Mouse (Mus musculus) forebrain, embryonic 13.5 days (tissue): ENCODE results near the gene Dus2. TPM values are rescaled to one million over a fixed set of nuclear protein-coding genes. Genes with fewer than 3 reads are reported as not detected.
"Not testable (repeated sequence)": the region's sequence is repeated elsewhere in the genome, so short reads cannot be mapped to it uniquely, and the experiment has no call there.

ENCODE experiments used
- ATAC-seq: fragments of 200-750 bp; cut with Nextera tagmentation; 2 replicates; pipeline ENCODE4 v1.8.0; 2017
- H3K27ac ChIP-seq: fragments of 300-500 bp; sonication (generic); 2 replicates; pipeline ENCODE4 v1.5.1; 2015; ENCODE audit warnings: inconsistent platforms, mild to moderate bottlenecking, moderate library complexity
- H3K27me3 ChIP-seq: fragments of 300-500 bp; sonication (generic); 2 replicates; pipeline ENCODE4 v1.6.1; 2015; ENCODE audit warnings: mild to moderate bottlenecking, inconsistent platforms
- H3K36me3 ChIP-seq: fragments of 300-500 bp; sonication (generic); 2 replicates; pipeline ENCODE4 v1.6.1; 2015; ENCODE audit warnings: mild to moderate bottlenecking, inconsistent platforms; ENCODE audit not compliant: poor library complexity, severe bottlenecking
- H3K4me1 ChIP-seq: fragments of 300-500 bp; sonication (generic); 2 replicates; pipeline ENCODE4 v1.6.1; 2015; ENCODE audit warnings: inconsistent platforms
- H3K4me2 ChIP-seq: fragments of 300-500 bp; sonication (generic); 2 replicates; pipeline ENCODE4 v1.6.1; 2015; ENCODE audit warnings: inconsistent platforms, mild to moderate bottlenecking, moderate library complexity
- H3K4me3 ChIP-seq: fragments of 300-500 bp; sonication (generic); 2 replicates; pipeline ENCODE4 v1.5.1; 2015; ENCODE audit warnings: mild to moderate bottlenecking, inconsistent platforms
- H3K9ac ChIP-seq: fragments of 300-500 bp; sonication (generic); 2 replicates; pipeline ENCODE4 v1.6.1; 2015; ENCODE audit warnings: mild to moderate bottlenecking, inconsistent platforms
- H3K9me3 ChIP-seq: fragments of 300-500 bp; sonication (generic); replicated peaks from 2 replicates; pipeline ENCODE4 v1.6.1; 2016; ENCODE audit warnings: inconsistent platforms
- WGBS: fragments of 180-500 bp; shearing (Covaris S2); methylation state at CpG from one replicate; pipeline ENCODE4 v1.1.7; 2015; 5-methylcytosine and 5-hydroxymethylcytosine counted together
- polyA plus RNA-seq: library from polyadenylated mRNA; unstranded; fragments of >200 nt; fragmentation: Nextera tagmentation; extraction: Ambion mirVana; gene quantifications from 2 replicates; pipeline ENCODE4 v1.2.1, GENCODE M21; 2015

Dus2 gene
- polyA plus RNA-seq, 1 experiment from 2014 or later, result 19.0 TPM

GRCm38 (mm10) chr8:105993226-105993625 is 2.1 kb downstream of the Dus2 start:
- Histone ChIP-seq H3K27ac (no peak overlapping the region), H3K4me1 (0 out of 2 replicates have a peak, but pooled peaks cover 3% of the 10 kb centered on the region), H3K4me3 (no peak overlapping the region), H3K4me2 (no peak overlapping the region), H3K36me3 (no peaks in the 10 kb centered on the region), H3K27me3 (0 out of 2 replicates have a peak, but pooled peaks cover 3% of the 10 kb centered on the region), H3K9ac (no peak overlapping the region), H3K9me3 (no peaks in the 10 kb centered on the region)
- ATAC-seq, result no peak
- WGBS, result 73% methylated on average over 4 of the region's 4 CpGs

GRCm38 (mm10) chr8:105996359-105996758 is 5.2 kb downstream of the Dus2 start:
- Histone ChIP-seq H3K9ac (no peak overlapping the region), H3K36me3 (no peaks in the 10 kb centered on the region), H3K27ac (no peak overlapping the region), H3K9me3 (no peaks in the 10 kb centered on the region), H3K4me2 (no peak overlapping the region), H3K4me3 (no peak overlapping the region), H3K27me3 (no peaks in the 10 kb centered on the region), H3K4me1 (no peaks in the 10 kb centered on the region)
- ATAC-seq, result no peak
- WGBS, result 76% methylated on average over 7 of the region's 7 CpGs

- WGBS, result 91% methylated on average over 2 of the region's 2 CpGs
Observed at GRCm38 (mm10) chr8:105998971-105999370, 7.8 kb downstream of the Dus2 start.

GRCm38 (mm10) chr8:106001908-106002307 is 10.8 kb downstream of the Dus2 start:
- Histone ChIP-seq H3K4me2 (no peak overlapping the region), H3K27me3 (0 out of 2 replicates have a peak, but pooled peaks cover 3% of the 10 kb centered on the region), H3K9me3 (no peaks in the 10 kb centered on the region), H3K4me1 (no peaks in the 10 kb centered on the region), H3K36me3 (no peaks in the 10 kb centered on the region), H3K4me3 (no peak overlapping the region), H3K27ac (no peak overlapping the region), H3K9ac (no peak overlapping the region)
- ATAC-seq, result no peak
- 86% methylated on average over 4 of the region's 4 CpGs for WGBS

More at GRCm38 (mm10) chr8:105998971-105999370, 7.8 kb downstream of the Dus2 start:
- no peak for ATAC-seq
- no peak overlapping the region for H3K4me3 ChIP-seq
- H3K36me3 ChIP-seq, result no peaks in the 10 kb centered on the region
- H3K9ac ChIP-seq, result no peak overlapping the region
- no peaks in the 10 kb centered on the region for H3K9me3 ChIP-seq
- no peak overlapping the region for H3K27ac ChIP-seq
- no peak overlapping the region for H3K4me2 ChIP-seq
- H3K4me1 ChIP-seq, result no peaks in the 10 kb centered on the region
- 0 out of 2 replicates have a peak, but pooled peaks cover 3% of the 10 kb centered on the region for H3K27me3 ChIP-seq

GRCm38 (mm10) chr8:106004538-106005207 is 13.5 kb downstream of the Dus2 start:
- H3K4me1 ChIP-seq, result peaks cover 5% of the 10 kb centered on the region
- no peaks in the 10 kb centered on the region for H3K9me3 ChIP-seq
- no peak overlapping the region for H3K27ac ChIP-seq
- 0 out of 2 replicates have a peak, but pooled peaks cover 3% of the 10 kb centered on the region for H3K27me3 ChIP-seq
- WGBS, result 84% methylated on average over 8 of the region's 8 CpGs
- H3K9ac ChIP-seq, result no peak overlapping the region
- H3K4me3 ChIP-seq, result no peak overlapping the region
- no peak for ATAC-seq
- no peak overlapping the region for H3K4me2 ChIP-seq
- peaks cover 6% of the 10 kb centered on the region for H3K36me3 ChIP-seq

- no peak for ATAC-seq
- H3K4me1 ChIP-seq, result peaks cover 16% of the 10 kb centered on the region
- 82% methylated on average over 4 of the region's 4 CpGs for WGBS
- H3K4me3 ChIP-seq, result no peak within 1 kb of the TSS
- H3K9ac ChIP-seq, result no peak within 1 kb of the TSS
- H3K36me3 ChIP-seq, result peaks cover 11% of the 10 kb centered on the region
- H3K27ac ChIP-seq, result no peak within 1 kb of the TSS
- no peak within 1 kb of the TSS for H3K4me2 ChIP-seq
- H3K27me3 ChIP-seq, result 0 out of 2 replicates have a peak, but pooled peaks cover 3% of the 10 kb centered on the region
- no peaks in the 10 kb centered on the region for H3K9me3 ChIP-seq
Observed at GRCm38 (mm10) chr8:106005875-106006274, 14.7 kb downstream of the Dus2 start, which contains the start of gene Dpep2nb. Dpep2nb (minus strand) TSS chr8:106005975.

GRCm38 (mm10) chr8:106006413-106006812 is 15.3 kb downstream of the Dus2 start:
- H3K9me3 ChIP-seq, result no peaks in the 10 kb centered on the region
- no peak overlapping the region for H3K4me2 ChIP-seq
- H3K9ac ChIP-seq, result no peak overlapping the region
- peaks cover 11% of the 10 kb centered on the region for H3K36me3 ChIP-seq
- no peak overlapping the region for H3K4me3 ChIP-seq
- H3K4me1 ChIP-seq, result peaks cover 16% of the 10 kb centered on the region
- 90% methylated on average over 4 of the region's 4 CpGs for WGBS
- H3K27ac ChIP-seq, result no peak overlapping the region
- H3K27me3 ChIP-seq, result 0 out of 2 replicates have a peak, but pooled peaks cover 3% of the 10 kb centered on the region
- no peak for ATAC-seq

- Histone ChIP-seq H3K9me3 (no peaks in the 10 kb centered on the region), H3K27ac (no peak overlapping the region), H3K9ac (no peak overlapping the region), H3K4me2 (no peak overlapping the region), H3K27me3 (no peaks in the 10 kb centered on the region), H3K36me3 (peaks cover 11% of the 10 kb centered on the region), H3K4me1 (peaks cover 20% of the 10 kb centered on the region), H3K4me3 (no peak overlapping the region)
- WGBS, result 90% methylated on average over 3 of the region's 3 CpGs
- no peak for ATAC-seq
Observed at GRCm38 (mm10) chr8:106007135-106007534, 16.0 kb downstream of the Dus2 start.

GRCm38 (mm10) chr8:106007891-106008290 is 16.8 kb downstream of the Dus2 start:
- not testable (repeated sequence) for H3K4me2 ChIP-seq, H3K4me3 ChIP-seq, H3K9ac ChIP-seq, H3K9me3 ChIP-seq, H3K27ac ChIP-seq, H3K27me3 ChIP-seq, ATAC-seq
- Histone ChIP-seq H3K4me1 (peaks cover 20% of the 10 kb centered on the region), H3K36me3 (peaks cover 11% of the 10 kb centered on the region)
- WGBS, result 63% methylated on average over 3 of the region's 3 CpGs

- peaks cover 20% of the 10 kb centered on the region for H3K4me1 ChIP-seq
- peak overlapping the region; percentile 100 for H3K4me2 ChIP-seq
- H3K27ac ChIP-seq, result peak overlapping the region; percentile 57; the same call in 1 of the 2 replicates
- H3K9ac ChIP-seq, result peak overlapping the region; percentile 91
- H3K27me3 ChIP-seq, result no peaks in the 10 kb centered on the region
- ATAC-seq, result peak; percentile 97
- no peaks in the 10 kb centered on the region for H3K9me3 ChIP-seq
- H3K36me3 ChIP-seq, result peaks cover 15% of the 10 kb centered on the region
- H3K4me3 ChIP-seq, result peak overlapping the region; percentile 97
- WGBS, result 1% methylated on average over 74 of the region's 74 CpGs
Observed at GRCm38 (mm10) chr8:106010748-106011642, 19.9 kb downstream of the Dus2 start.

GRCm38 (mm10) chr8:106011643-106011986 is 20.5 kb downstream of the Dus2 start, which contains the start of gene Ddx28:
Ddx28 (minus strand) TSS chr8:106011882.
- WGBS, result 2% methylated on average over 6 of the region's 6 CpGs
- Histone ChIP-seq H3K4me1 (peaks cover 20% of the 10 kb centered on the region), H3K27ac (peak within 1 kb of the TSS; percentile 57; the same call in 1 of the 2 replicates), H3K27me3 (no peaks in the 10 kb centered on the region), H3K9me3 (no peaks in the 10 kb centered on the region), H3K4me2 (peak within 1 kb of the TSS; percentile 100), H3K4me3 (peak within 1 kb of the TSS; percentile 97), H3K36me3 (peaks cover 20% of the 10 kb centered on the region), H3K9ac (peak within 1 kb of the TSS; percentile 91)
- peak; percentile 17; the same call in 1 of the 2 replicates for ATAC-seq

- not testable (repeated sequence) for H3K27me3 ChIP-seq, H3K27ac ChIP-seq, H3K9ac ChIP-seq, H3K9me3 ChIP-seq, ATAC-seq
- Histone ChIP-seq H3K36me3 (peaks cover 20% of the 10 kb centered on the region), H3K4me3 (peak overlapping the region; percentile 97), H3K4me2 (peak overlapping the region; percentile 100), H3K4me1 (peaks cover 20% of the 10 kb centered on the region)
- 85% methylated on average over 8 of the region's 8 CpGs for WGBS
Observed at GRCm38 (mm10) chr8:106012203-106012602, 21.1 kb downstream of the Dus2 start.
